Mouse (Mus musculus) liver, postnatal 0 days (tissue): ENCODE measurements around the gene Draxin. TPM values are rescaled to one million over a fixed set of nuclear protein-coding genes. Genes with fewer than 3 reads are reported as not detected.
A peak's percentile ranks its signal among the peaks of the same experiment; 100 is the strongest.

Experiments
- ATAC-seq: fragments of 200-750 bp; cut with Nextera tagmentation; 2 replicates; pipeline ENCODE4 v1.8.0; 2017; ENCODE audit warnings: mild to moderate bottlenecking, moderate library complexity
- DNase-seq: peaks from one replicate; pipeline ENCODE4 v3.0.0-alpha.2; 2016
- H3K27ac ChIP-seq: fragments of 300-500 bp; sonication (generic); 2 replicates; pipeline ENCODE4 v1.5.1; 2014; ENCODE audit warnings: antibody characterized with exemption, moderate library complexity, mild to moderate bottlenecking, low read depth
- H3K27me3 ChIP-seq: fragments of 300-500 bp; sonication (generic); 2 replicates; pipeline ENCODE4 v1.6.1; 2014; ENCODE audit warnings: low read length, control low read depth, mixed read lengths; ENCODE audit not compliant: insufficient read depth
- H3K36me3 ChIP-seq: fragments of 300-500 bp; sonication (generic); replicated peaks from 2 replicates; pipeline ENCODE4 v1.6.1; 2014; ENCODE audit warnings: mild to moderate bottlenecking, control low read depth, low read length, moderate library complexity, mixed read lengths; ENCODE audit not compliant: insufficient read depth
- H3K4me1 ChIP-seq: fragments of 300-500 bp; sonication (generic); 2 replicates; pipeline ENCODE4 v1.6.1; 2014; ENCODE audit warnings: antibody characterized with exemption, mild to moderate bottlenecking, control low read depth; ENCODE audit not compliant: insufficient read depth
- H3K4me2 ChIP-seq: fragments of 300-500 bp; sonication (generic); 2 replicates; pipeline ENCODE4 v1.6.1; 2014; ENCODE audit warnings: low read depth, mild to moderate bottlenecking, low read length, moderate library complexity, mixed read lengths
- H3K4me3 ChIP-seq: fragments of 300-500 bp; sonication (generic); 2 replicates; pipeline ENCODE4 v1.5.1; 2014; ENCODE audit warnings: low read depth, low read length
- H3K9ac ChIP-seq: fragments of 300-500 bp; sonication (generic); replicated peaks from 2 replicates; pipeline ENCODE4 v1.6.1; 2014; ENCODE audit warnings: mild to moderate bottlenecking, moderate library complexity
- H3K9me3 ChIP-seq: fragments of 300-500 bp; sonication (generic); 2 replicates; pipeline ENCODE4 v1.6.1; 2016; ENCODE audit warnings: mild to moderate bottlenecking, control low read depth, low read length, mixed read lengths
- CTCF ChIP-seq: sonication (generic); IDR thresholded peaks from 2 replicates; pipeline ENCODE4 v1.5.1; 2016; ENCODE audit warnings: antibody characterized with exemption, low read depth
- EP300 ChIP-seq: IDR thresholded peaks from 2 replicates; pipeline ENCODE4 v1.6.1; 2016; ENCODE audit warnings: antibody characterized with exemption, low read depth, mild to moderate bottlenecking
- WGBS: fragments of 180-500 bp; shearing (Covaris S2); extraction: QIAGEN DNeasy Blood & Tissue Kit; methylation state at CpG from one replicate; pipeline ENCODE4 v1.1.7; 2014; ENCODE audit not compliant: insufficient replicate concordance; 5-methylcytosine and 5-hydroxymethylcytosine counted together
- polyA plus RNA-seq: library from polyadenylated mRNA; unstranded; fragments of >200 nt; fragmentation: Nextera tagmentation; extraction: Ambion mirVana; gene quantifications from 2 replicates; pipeline ENCODE4 v1.2.1, GENCODE M21; 2015

Draxin gene
- polyA plus RNA-seq, 1 experiment from 2014 or later = 0.04 TPM

GRCm38 (mm10) chr4:148085131-148085906 lies 45.2 kb downstream of the Draxin start:
- H3K4me3 ChIP-seq = no peak overlapping the region
- peaks cover 48% of the 10 kb centered on the region for H3K4me1 ChIP-seq
- peak overlapping the region; percentile 77; the same call in 1 of the 2 replicates for H3K4me2 ChIP-seq
- H3K27me3 ChIP-seq = no peaks in the 10 kb centered on the region
- 54% methylated on average over 10 of the region's 10 CpGs for WGBS
- DNase-seq (no peak), ATAC-seq (no peak)
- H3K9ac ChIP-seq = no peak overlapping the region
- no peak overlapping the region for H3K27ac ChIP-seq
- H3K36me3 ChIP-seq = peaks cover 11% of the 10 kb centered on the region
- no peak for TF ChIP-seq EP300
- no peak for TF ChIP-seq CTCF
- no peaks in the 10 kb centered on the region for H3K9me3 ChIP-seq

GRCm38 (mm10) chr4:148084261-148084714 lies 46.2 kb downstream of the Draxin start:
- Histone ChIP-seq H3K4me3 (no peak overlapping the region), H3K27me3 (no peaks in the 10 kb centered on the region), H3K4me1 (peaks cover 48% of the 10 kb centered on the region), H3K4me2 (peak overlapping the region; percentile 49), H3K9me3 (no peaks in the 10 kb centered on the region), H3K9ac (no peak overlapping the region), H3K27ac (peak overlapping the region; percentile 66), H3K36me3 (peaks cover 20% of the 10 kb centered on the region)
- peak; percentile 69 for DNase-seq
- no peak for TF ChIP-seq CTCF
- 0 out of 2 replicates have a peak, but pooled peaks have one; percentile 13 for TF ChIP-seq EP300
- ATAC-seq = peak; percentile 37
- WGBS = 25% methylated on average over 7 of the region's 8 CpGs

- 0 out of 2 replicates have a peak overlapping the region, but pooled peaks have one; percentile 30 for H3K9ac ChIP-seq
- DNase-seq (no peak), ATAC-seq (no peak)
- no peak overlapping the region for H3K4me3 ChIP-seq
- TF ChIP-seq EP300 = no peak
- TF ChIP-seq CTCF = no peak
- no peaks in the 10 kb centered on the region for H3K27me3 ChIP-seq
- peaks cover 48% of the 10 kb centered on the region for H3K4me1 ChIP-seq
- no peaks in the 10 kb centered on the region for H3K9me3 ChIP-seq
- WGBS = 27% methylated on average over 21 of the region's 21 CpGs
- H3K27ac ChIP-seq = peak overlapping the region; percentile 66
- H3K36me3 ChIP-seq = peaks cover 20% of the 10 kb centered on the region
- H3K4me2 ChIP-seq = peak overlapping the region; percentile 49
Observed at GRCm38 (mm10) chr4:148083176-148083899, 47.2 kb downstream of the Draxin start.

- no peaks in the 10 kb centered on the region for H3K27me3 ChIP-seq
- peak; percentile 77 for DNase-seq
- no peak overlapping the region for H3K9ac ChIP-seq
- no peak overlapping the region for H3K4me3 ChIP-seq
- no peaks in the 10 kb centered on the region for H3K9me3 ChIP-seq
- 0 out of 2 replicates have a peak overlapping the region, but pooled peaks have one; percentile 3 for H3K4me2 ChIP-seq
- 0 out of 2 replicates have a peak overlapping the region, but pooled peaks have one; percentile 66 for H3K27ac ChIP-seq
- H3K4me1 ChIP-seq = peaks cover 48% of the 10 kb centered on the region
- WGBS = 36% methylated on average over 12 of the region's 12 CpGs
- peak; percentile 67 for ATAC-seq
- TF ChIP-seq EP300 = no peak
- peak; percentile 86 for TF ChIP-seq CTCF
- peaks cover 20% of the 10 kb centered on the region for H3K36me3 ChIP-seq
Observed at GRCm38 (mm10) chr4:148082257-148083044, 48.0 kb downstream of the Draxin start.

GRCm38 (mm10) chr4:148081201-148081600 lies 49.3 kb downstream of the Draxin start:
- no peak for DNase-seq
- no peak overlapping the region for H3K9ac ChIP-seq
- WGBS = 90% methylated on average over 10 of the region's 10 CpGs
- no peak for ATAC-seq
- H3K27ac ChIP-seq = no peak overlapping the region
- H3K4me2 ChIP-seq = no peak overlapping the region
- H3K36me3 ChIP-seq = peaks cover 20% of the 10 kb centered on the region
- no peaks in the 10 kb centered on the region for H3K9me3 ChIP-seq
- peaks cover 39% of the 10 kb centered on the region for H3K4me1 ChIP-seq
- no peak overlapping the region for H3K4me3 ChIP-seq
- H3K27me3 ChIP-seq = no peaks in the 10 kb centered on the region
- TF ChIP-seq CTCF (no peak), EP300 (no peak)

- Histone ChIP-seq H3K4me3 (no peak overlapping the region), H3K27me3 (no peaks in the 10 kb centered on the region), H3K9me3 (no peaks in the 10 kb centered on the region), H3K9ac (no peak overlapping the region), H3K27ac (no peak overlapping the region), H3K4me2 (no peak overlapping the region), H3K36me3 (peaks cover 20% of the 10 kb centered on the region), H3K4me1 (peaks cover 33% of the 10 kb centered on the region)
- no peak for DNase-seq
- no peak for ATAC-seq
- WGBS = 73% methylated on average over 1 of the region's 1 CpGs
- TF ChIP-seq CTCF (no peak), EP300 (no peak)
Observed at GRCm38 (mm10) chr4:148080597-148080973, 49.9 kb downstream of the Draxin start.
